Mouse (Mus musculus) ES-Bruce4 (cell line): ENCODE results near the gene Prr7. TPM values are rescaled to one million over a fixed set of nuclear protein-coding genes. Genes with fewer than 3 reads are reported as not detected.

Source experiments
- H3K27ac ChIP-seq: 2 replicates; pipeline ENCODE4 v1.5.1; 2012; ENCODE audit warnings: low read length, inconsistent platforms; ENCODE audit not compliant: insufficient read depth
- H3K27me3 ChIP-seq: 2 replicates; pipeline ENCODE4 v1.6.1; 2012; ENCODE audit warnings: mild to moderate bottlenecking, low read length, inconsistent platforms; ENCODE audit not compliant: control insufficient read depth, poor library complexity, insufficient read depth, severe bottlenecking
- H3K36me3 ChIP-seq: 2 replicates; pipeline ENCODE4 v1.6.1; 2012; ENCODE audit warnings: inconsistent platforms, mild to moderate bottlenecking, low read length, moderate library complexity; ENCODE audit not compliant: control insufficient read depth, poor library complexity, insufficient read depth, severe bottlenecking
- H3K4me1 ChIP-seq: one replicate; pipeline ENCODE4 v1.8.1; 2011; ENCODE audit warnings: low read length; ENCODE audit not compliant: control insufficient read depth, insufficient read depth
- H3K4me3 ChIP-seq: 2 replicates; pipeline ENCODE4 v1.5.1; 2011; ENCODE audit warnings: low read depth, mild to moderate bottlenecking, low read length
- H3K9ac ChIP-seq: 2 replicates; pipeline ENCODE4 v1.6.1; 2012; ENCODE audit warnings: low read depth, mild to moderate bottlenecking, inconsistent platforms; ENCODE audit not compliant: poor library complexity, severe bottlenecking
- H3K9me3 ChIP-seq: replicated peaks from 2 replicates; pipeline ENCODE4 v1.6.1; 2012; ENCODE audit warnings: mild to moderate bottlenecking, low read length, inconsistent platforms; ENCODE audit not compliant: control insufficient read depth, poor library complexity, insufficient read depth, severe bottlenecking
- CTCF ChIP-seq: IDR thresholded peaks from one replicate; pipeline ENCODE4 v1.8.1; 2011; ENCODE audit warnings: low read depth, low read length
- EP300 ChIP-seq: IDR thresholded peaks from 2 replicates; pipeline ENCODE4 v1.6.1; 2011; ENCODE audit warnings: low read depth, low read length; ENCODE audit not compliant: insufficient read depth
- POLR2A ChIP-seq: IDR thresholded peaks from one replicate; pipeline ENCODE4 v1.8.1; 2011; ENCODE audit warnings: low read length; ENCODE audit not compliant: insufficient read depth
- polyA plus RNA-seq: library from polyadenylated mRNA; stranded (reverse); fragments of >200 nt; gene quantifications from 2 replicates; pipeline ENCODE4 v1.2.4, GENCODE M21; 2011; ENCODE audit warnings: low read depth; ENCODE audit not compliant: missing spikeins, insufficient read depth, insufficient read length

The Prr7 gene
- polyA plus RNA-seq, 1 experiment, result 3.4 TPM

- H3K9me3 ChIP-seq, result no peaks in the 10 kb centered on the region
- H3K9ac ChIP-seq, result peak overlapping the region; percentile 14; the same call in 1 of the 2 replicates
- no peaks in the 10 kb centered on the region for H3K27me3 ChIP-seq
- TF ChIP-seq EP300 (no peak), CTCF (no peak), POLR2A (no peak)
- no peaks in the 10 kb centered on the region for H3K4me1 ChIP-seq
- H3K36me3 ChIP-seq, result no peaks in the 10 kb centered on the region
- H3K4me3 ChIP-seq, result peak overlapping the region; percentile 34; the same call in 1 of the 2 replicates
- H3K27ac ChIP-seq, result no peak overlapping the region
Measured at GRCm38 (mm10) chr13:55522730-55523129, 58.7 kb downstream of the Prr7 start.

Other genes with a start within 250 kb of the Prr7 start
- gene Prelid1, start 143.8 kb upstream of the Prr7 start, polyA plus RNA-seq, result 230 and 234 TPM in 2 replicates
- gene Rab24, start 142.3 kb upstream of the Prr7 start, polyA plus RNA-seq, result 40.5 and 42.8 TPM in 2 replicates
- gene Mxd3, start 134.4 kb upstream of the Prr7 start, polyA plus RNA-seq, result 5.1 and 6.5 TPM in 2 replicates
- 38.5 and 45.2 TPM in 2 replicates for gene Lman2, start 101.5 kb upstream of the Prr7 start, polyA plus RNA-seq
- gene Rgs14, start 94.5 kb upstream of the Prr7 start, polyA plus RNA-seq, result 2.8 and 3.6 TPM in 2 replicates
- not detected in 2 replicates for gene Slc34a1, start 66.1 kb upstream of the Prr7 start, polyA plus RNA-seq
- gene Pfn3, start 49.0 kb upstream of the Prr7 start, polyA plus RNA-seq, result not detected in 2 replicates
- not detected in 2 replicates for gene F12, start 37.5 kb upstream of the Prr7 start, polyA plus RNA-seq
- 58.2 and 63.4 TPM in 2 replicates for gene Grk6, start 19.2 kb upstream of the Prr7 start, polyA plus RNA-seq
- 43.6 and 44.3 TPM in 2 replicates for gene Dbn1, start 23.8 kb downstream of the Prr7 start, polyA plus RNA-seq
- gene Pdlim7, start 49.4 kb downstream of the Prr7 start, polyA plus RNA-seq, result 84.4 and 97.7 TPM in 2 replicates
- gene Dok3, start 65.0 kb downstream of the Prr7 start, polyA plus RNA-seq, result 0.39 and 1.0 TPM in 2 replicates
- gene Ddx41, start 72.4 kb downstream of the Prr7 start, polyA plus RNA-seq, result 55.2 and 63.9 TPM in 2 replicates
- gene Fam193b, start 106.9 kb downstream of the Prr7 start, polyA plus RNA-seq, result 41.8 and 47.7 TPM in 2 replicates
- gene Tmed9, start 109.5 kb downstream of the Prr7 start, polyA plus RNA-seq, result 94.2 and 95.2 TPM in 2 replicates
- 10.3 and 10.5 TPM in 2 replicates for gene B4galt7, start 135.6 kb downstream of the Prr7 start, polyA plus RNA-seq
- gene Caml, start 158.7 kb downstream of the Prr7 start, polyA plus RNA-seq, result 22.6 and 26.3 TPM in 2 replicates
- gene Ddx46, start 170.8 kb downstream of the Prr7 start, polyA plus RNA-seq, result 103 and 113 TPM in 2 replicates
- gene B230219D22Rik, start 228.9 kb downstream of the Prr7 start, polyA plus RNA-seq, result 52.3 and 54.1 TPM in 2 replicates